Mouse (Mus musculus): ENCODE data around the gene Ets2. TPM values are rescaled to one million over a fixed set of nuclear protein-coding genes. Genes with fewer than 3 reads are reported as not detected.
"Not testable (repeated sequence)": the region's sequence is repeated elsewhere in the genome, so short reads cannot be mapped to it uniquely, and the experiment has no call there.

Gene Ets2
- polyA plus RNA-seq, 1 experiment from 2014 or later = 72.3 TPM

- Histone ChIP-seq H3K4me2 (replicated peaks) (peak overlapping the region; percentile 59), H3K36me3 (peaks cover 10% of the 10 kb centered on the region; the same call in 1 of the 2 replicates), H3K4me3 (peak overlapping the region; percentile 64), H3K27me3 (no peaks in the 10 kb centered on the region), H3K9ac (peak overlapping the region; percentile 86), H3K4me1 (peaks cover 14% of the 10 kb centered on the region), H3K27ac (peak overlapping the region; percentile 88), H3K9me3 (no peaks in the 10 kb centered on the region)
- peak; percentile 83 for ATAC-seq (ENCODE audit: insufficient number of reproducible peaks, insufficient read depth, low FRiP score, low TSS enrichment)
- WGBS = under 1% methylated on average over 62 of the region's 62 CpGs
Measured at GRCm38 (mm10) chr16:95702562-95703545, 979 bp downstream of the Ets2 start.

- Histone ChIP-seq H3K4me1 (peaks cover 14% of the 10 kb centered on the region), H3K27ac (peak overlapping the region; percentile 54; the same call in 1 of the 2 replicates), H3K9me3 (no peaks in the 10 kb centered on the region), H3K9ac (peak overlapping the region; percentile 47; the same call in 1 of the 2 replicates), H3K27me3 (no peaks in the 10 kb centered on the region), H3K36me3 (peaks cover 11% of the 10 kb centered on the region; the same call in 1 of the 2 replicates), H3K4me3 (peak overlapping the region; percentile 35), H3K4me2 (replicated peaks) (peak overlapping the region; percentile 59)
- no peak for ATAC-seq (ENCODE audit: insufficient number of reproducible peaks, insufficient read depth, low FRiP score, low TSS enrichment)
- 19% methylated on average over 8 of the region's 8 CpGs for WGBS
Measured at GRCm38 (mm10) chr16:95703958-95704357, 2.1 kb downstream of the Ets2 start.

GRCm38 (mm10) chr16:95704662-95705330 is 2.9 kb downstream of the Ets2 start:
- Histone ChIP-seq H3K9ac (no peak overlapping the region), H3K27me3 (no peaks in the 10 kb centered on the region), H3K4me2 (replicated peaks) (peak overlapping the region; percentile 59), H3K36me3 (peaks cover 17% of the 10 kb centered on the region), H3K4me1 (peaks cover 14% of the 10 kb centered on the region), H3K4me3 (peak overlapping the region; percentile 35), H3K9me3 (no peaks in the 10 kb centered on the region), H3K27ac (no peak overlapping the region)
- no peak for ATAC-seq (ENCODE audit: insufficient number of reproducible peaks, insufficient read depth, low FRiP score, low TSS enrichment)
- WGBS = 90% methylated on average over 10 of the region's 10 CpGs

GRCm38 (mm10) chr16:95705771-95706170 is 3.9 kb downstream of the Ets2 start:
- H3K9ac ChIP-seq = no peak overlapping the region
- peaks cover 27% of the 10 kb centered on the region for H3K36me3 ChIP-seq
- no peaks in the 10 kb centered on the region for H3K9me3 ChIP-seq
- WGBS = 89% methylated on average over 6 of the region's 6 CpGs
- 0 out of 2 replicates have a peak overlapping the region, but pooled peaks have one; percentile 5 for H3K4me3 ChIP-seq
- peaks cover 14% of the 10 kb centered on the region for H3K4me1 ChIP-seq
- no peaks in the 10 kb centered on the region for H3K27me3 ChIP-seq
- H3K27ac ChIP-seq = no peak overlapping the region
- H3K4me2 ChIP-seq (replicated peaks) = peak overlapping the region; percentile 18; the same call in 1 of the 2 replicates
- no peak for ATAC-seq (ENCODE audit: insufficient number of reproducible peaks, insufficient read depth, low FRiP score, low TSS enrichment)

GRCm38 (mm10) chr16:95708211-95709004 is 6.5 kb downstream of the Ets2 start:
- Histone ChIP-seq H3K4me1 (peaks cover 14% of the 10 kb centered on the region), H3K4me3 (no peak overlapping the region), H3K9ac (no peak overlapping the region), H3K9me3 (no peaks in the 10 kb centered on the region), H3K27me3 (no peaks in the 10 kb centered on the region), H3K4me2 (replicated peaks) (no peak overlapping the region), H3K36me3 (peaks cover 43% of the 10 kb centered on the region), H3K27ac (no peak overlapping the region)
- 68% methylated on average over 21 of the region's 21 CpGs for WGBS
- ATAC-seq (ENCODE audit: insufficient number of reproducible peaks, insufficient read depth, low FRiP score, low TSS enrichment) = no peak

- Histone ChIP-seq H3K4me2 (replicated peaks) (no peak overlapping the region), H3K4me1 (peaks cover 10% of the 10 kb centered on the region), H3K4me3 (no peak overlapping the region), H3K27ac (no peak overlapping the region), H3K9ac (no peak overlapping the region), H3K27me3 (no peaks in the 10 kb centered on the region), H3K36me3 (peaks cover 50% of the 10 kb centered on the region), H3K9me3 (no peaks in the 10 kb centered on the region)
- ATAC-seq (ENCODE audit: insufficient number of reproducible peaks, insufficient read depth, low FRiP score, low TSS enrichment) = no peak
- WGBS = 74% methylated on average over 4 of the region's 4 CpGs
Measured at GRCm38 (mm10) chr16:95709175-95709574, 7.3 kb downstream of the Ets2 start.

- H3K4me1 ChIP-seq = peaks cover under 1% of the 10 kb centered on the region
- peaks cover 60% of the 10 kb centered on the region for H3K36me3 ChIP-seq
- H3K9ac ChIP-seq = no peak overlapping the region
- H3K4me2 ChIP-seq (replicated peaks) = no peak overlapping the region
- H3K4me3 ChIP-seq = no peak overlapping the region
- H3K27me3 ChIP-seq = no peaks in the 10 kb centered on the region
- H3K27ac ChIP-seq = no peak overlapping the region
- H3K9me3 ChIP-seq = no peaks in the 10 kb centered on the region
- 88% methylated on average over 6 of the region's 6 CpGs for WGBS
- no peak for ATAC-seq (ENCODE audit: insufficient number of reproducible peaks, insufficient read depth, low FRiP score, low TSS enrichment)
Measured at GRCm38 (mm10) chr16:95710129-95710528, 8.3 kb downstream of the Ets2 start.

GRCm38 (mm10) chr16:95712121-95712520 is 10.2 kb downstream of the Ets2 start:
- ATAC-seq (ENCODE audit: insufficient number of reproducible peaks, insufficient read depth, low FRiP score, low TSS enrichment) = peak; percentile 15; the same call in 1 of the 2 replicates
- Histone ChIP-seq H3K9me3 (no peaks in the 10 kb centered on the region), H3K36me3 (peaks cover 71% of the 10 kb centered on the region), H3K4me3 (no peak overlapping the region), H3K27me3 (no peaks in the 10 kb centered on the region), H3K9ac (no peak overlapping the region), H3K27ac (no peak overlapping the region), H3K4me2 (replicated peaks) (no peak overlapping the region), H3K4me1 (no peaks in the 10 kb centered on the region)
- 93% methylated on average over 10 of the region's 10 CpGs for WGBS

- H3K9me3 ChIP-seq; H3K27me3 ChIP-seq; H3K9ac ChIP-seq; H3K27ac ChIP-seq; H3K4me1 ChIP-seq; H3K4me2 ChIP-seq (replicated peaks); ATAC-seq (ENCODE audit: insufficient number of reproducible peaks, insufficient read depth, low FRiP score, low TSS enrichment); H3K4me3 ChIP-seq: not testable (repeated sequence)
- 83% methylated on average over 2 of the region's 2 CpGs for WGBS
- H3K36me3 ChIP-seq = peaks cover 77% of the 10 kb centered on the region
Measured at GRCm38 (mm10) chr16:95713077-95713476, 11.2 kb downstream of the Ets2 start.

GRCm38 (mm10) chr16:95715026-95715425 is 13.2 kb downstream of the Ets2 start:
- Histone ChIP-seq H3K9me3 (no peaks in the 10 kb centered on the region), H3K4me3 (no peak overlapping the region), H3K27ac (no peak overlapping the region), H3K9ac (no peak overlapping the region), H3K27me3 (no peaks in the 10 kb centered on the region), H3K4me1 (no peaks in the 10 kb centered on the region), H3K36me3 (peaks cover 87% of the 10 kb centered on the region), H3K4me2 (replicated peaks) (no peak overlapping the region)
- no peak for ATAC-seq (ENCODE audit: insufficient number of reproducible peaks, insufficient read depth, low FRiP score, low TSS enrichment)
- WGBS = 89% methylated on average over 11 of the region's 11 CpGs

- Histone ChIP-seq H3K4me3 (no peak overlapping the region), H3K9me3 (no peaks in the 10 kb centered on the region), H3K9ac (no peak overlapping the region), H3K4me2 (replicated peaks) (no peak overlapping the region), H3K36me3 (peaks cover 89% of the 10 kb centered on the region), H3K4me1 (no peaks in the 10 kb centered on the region), H3K27ac (no peak overlapping the region), H3K27me3 (no peaks in the 10 kb centered on the region)
- WGBS = 92% methylated on average over 12 of the region's 12 CpGs
- ATAC-seq (ENCODE audit: insufficient number of reproducible peaks, insufficient read depth, low FRiP score, low TSS enrichment) = no peak
Measured at GRCm38 (mm10) chr16:95716061-95716706, 14.3 kb downstream of the Ets2 start.

Measured in embryonic facial prominence, embryonic 12.5 days (tissue).